Mouse (Mus musculus) liver, embryonic 14.5 days (tissue): ENCODE measurements around the gene Rsad1.

ENCODE experiments used
- CTCF ChIP-seq: IDR thresholded peaks from 2 replicates; pipeline ENCODE4 v1.5.1; 2016; ENCODE audit warnings: antibody characterized with exemption, low read depth, control low read depth
- EP300 ChIP-seq: IDR thresholded peaks from 2 replicates; pipeline ENCODE4 v1.6.1; 2016; ENCODE audit warnings: antibody characterized with exemption, low read depth

GRCm38 (mm10) chr11:94491035-94491748 is 57.9 kb downstream of the Rsad1 start:
- TF ChIP-seq CTCF: no peak
- TF ChIP-seq EP300: no peak
